Mouse (Mus musculus) embryonic stem cell, embryonic (primary cell): ENCODE measurements at regions not wholly inside any gene's neighbourhood (a gene's known extent, or its start where the extent isn't known, plus 50 kb on each side); places are given as distances from the start of the nearest gene placed in this dataset.

Experiments
- CTCF ChIA-PET, 4 experiments: fragments of 300-600 bp in 2 of 4; fragments of 350-600 bp in 2 of 4; sonication (Branson Sonifier 250); formaldehyde crosslinking; loops; one replicate each; lab custom pipeline; 2022; ENCODE audit warnings: inconsistent platforms in 2 of 4; lab: Charles Lee
- POLR2A ChIA-PET, 4 experiments: fragments of 300-600 bp in 2 of 4; fragments of 350-600 bp in 2 of 4; sonication (Branson Sonifier 250); formaldehyde crosslinking; loops; one replicate each; lab custom pipeline; 2022; ENCODE audit warnings: antibody characterized with exemption in 4 of 4, inconsistent platforms in 1 of 4; lab: Charles Lee

GRCm38 (mm10) chr17:62436044-62436443 lies 445.1 kb downstream of the Efna5 start:
- CTCF ChIA-PET = no interaction called here
- POLR2A ChIA-PET = no interaction called here

GRCm38 (mm10) chr17:62423476-62424385 lies 457.4 kb downstream of the Efna5 start:
- ChIA-PET POLR2A (no interaction called here), CTCF (no interaction called here)

DNA sequence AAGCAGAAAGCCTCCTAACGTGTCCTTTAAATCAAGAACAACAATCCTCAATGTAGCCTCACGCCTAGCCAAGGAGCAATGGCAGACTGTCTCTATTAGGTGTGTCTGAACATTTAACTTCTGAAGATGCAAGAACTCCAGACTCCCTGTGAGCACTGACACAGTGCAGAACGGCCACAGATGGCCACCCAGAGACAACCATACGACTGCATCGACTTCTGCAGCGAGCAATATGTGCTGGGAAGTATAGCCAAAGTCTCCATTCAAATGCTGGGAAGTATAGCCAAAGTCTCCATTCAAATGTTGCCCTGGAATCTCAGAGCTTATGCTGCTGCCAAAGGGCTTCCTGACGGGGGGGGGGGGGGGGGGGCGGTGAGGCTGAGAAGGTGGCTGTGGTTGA lies 463.5 kb downstream of the Efna5 start:
- ChIA-PET POLR2A (interaction anchor here in 1 of 4 experiments (0.6 to 0.7 kb wide), 2 partner anchors 34 to 60 kb away, joined by 4 to 5 read pairs; no protein-coding TSS in a partner anchor), CTCF (no interaction called here)

GRCm38 (mm10) chr17:62415152-62415551 lies 466.0 kb downstream of the Efna5 start:
- CTCF ChIA-PET = no interaction called here
- POLR2A ChIA-PET = no interaction called here

DNA sequence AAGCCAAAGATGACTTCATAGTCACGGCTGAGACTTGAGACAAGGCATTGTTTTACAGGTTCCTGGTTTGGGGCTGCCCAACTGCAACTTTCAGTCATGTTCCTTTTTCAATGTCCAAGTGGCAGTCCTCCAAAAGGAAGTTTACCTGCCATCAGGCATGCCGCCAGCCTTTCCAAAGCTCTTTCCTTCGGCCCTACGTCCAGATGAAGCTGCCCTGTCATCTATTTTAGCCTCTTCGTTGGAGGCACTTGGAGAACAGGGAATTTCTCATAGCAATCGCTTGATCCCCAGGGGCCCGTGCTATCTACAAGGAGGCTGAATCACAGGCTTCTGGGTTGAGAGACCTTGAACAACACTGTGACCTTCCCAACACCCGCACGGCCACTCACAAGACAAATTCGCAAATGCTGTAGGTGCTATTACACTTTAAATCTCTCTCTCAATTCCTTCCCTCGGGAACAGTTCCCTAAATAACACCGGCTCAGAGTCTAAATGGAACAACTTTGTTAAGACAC lies 468.4 kb downstream of the Efna5 start:
- ChIA-PET POLR2A (interaction anchor here in 1 of 4 experiments (1.0 kb wide), 1 partner anchor 20 kb away, joined by 3 read pairs; no protein-coding TSS in a partner anchor), CTCF (no interaction called here)

GRCm38 (mm10) chr17:62403739-62404138 lies 477.4 kb downstream of the Efna5 start:
- ChIA-PET CTCF (no interaction called here), POLR2A (no interaction called here)

DNA sequence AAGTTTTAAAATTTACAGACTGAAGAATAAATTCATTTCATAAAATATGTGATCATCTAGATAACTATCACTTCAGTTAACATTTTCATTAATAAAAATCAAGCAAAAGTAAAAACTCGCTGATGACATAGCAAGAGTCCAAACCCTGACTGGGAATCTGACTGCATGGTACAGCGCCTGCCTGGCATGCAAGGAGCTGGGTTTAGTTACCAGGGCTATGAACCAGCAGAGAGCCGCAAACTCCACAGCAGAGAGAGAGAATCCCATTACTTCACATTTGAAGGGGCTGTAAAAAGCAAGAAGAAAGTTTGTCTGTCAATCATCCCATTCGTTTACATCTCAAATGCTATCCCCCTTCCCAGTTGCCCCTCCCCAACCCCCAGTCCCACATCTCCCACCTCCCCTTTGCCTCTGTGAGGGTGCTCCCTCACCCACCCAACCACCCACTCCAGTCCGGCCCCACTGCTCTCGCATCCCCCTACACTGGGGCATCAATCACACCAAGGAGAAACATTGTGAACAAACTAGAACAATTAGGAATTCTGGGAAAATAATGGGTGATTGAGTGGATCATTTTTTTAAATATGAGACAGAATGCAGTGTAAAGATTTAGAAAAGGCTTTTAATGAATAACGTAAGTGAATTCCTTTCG lies 487.6 kb downstream of the Efna5 start:
- ChIA-PET POLR2A (interaction anchor here in 1 of 4 experiments (0.8 kb wide), 1 partner anchor 19 kb away, joined by 3 read pairs; no protein-coding TSS in a partner anchor), CTCF (no interaction called here)

DNA sequence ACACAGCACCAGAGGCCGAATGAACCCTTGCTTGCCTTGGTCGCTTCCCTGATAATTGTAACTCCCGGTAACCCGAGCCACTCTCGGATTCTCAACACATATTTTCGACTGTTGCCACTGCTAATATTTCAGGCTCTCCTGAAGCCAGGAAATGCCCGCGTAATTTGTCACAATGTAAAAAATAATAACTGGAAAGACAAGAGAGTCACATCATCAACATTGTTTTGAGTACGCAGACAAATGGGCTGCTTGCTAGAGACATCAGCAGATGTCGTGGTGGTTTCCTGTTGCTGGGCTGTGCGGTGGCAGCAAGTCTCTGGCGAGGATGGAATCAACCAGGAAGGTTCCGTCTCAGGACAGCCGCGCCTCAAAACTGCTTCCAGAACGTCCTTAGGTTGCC lies 497.1 kb downstream of the Efna5 start:
- POLR2A ChIA-PET = no interaction called here
- CTCF ChIA-PET = no interaction called here

DNA sequence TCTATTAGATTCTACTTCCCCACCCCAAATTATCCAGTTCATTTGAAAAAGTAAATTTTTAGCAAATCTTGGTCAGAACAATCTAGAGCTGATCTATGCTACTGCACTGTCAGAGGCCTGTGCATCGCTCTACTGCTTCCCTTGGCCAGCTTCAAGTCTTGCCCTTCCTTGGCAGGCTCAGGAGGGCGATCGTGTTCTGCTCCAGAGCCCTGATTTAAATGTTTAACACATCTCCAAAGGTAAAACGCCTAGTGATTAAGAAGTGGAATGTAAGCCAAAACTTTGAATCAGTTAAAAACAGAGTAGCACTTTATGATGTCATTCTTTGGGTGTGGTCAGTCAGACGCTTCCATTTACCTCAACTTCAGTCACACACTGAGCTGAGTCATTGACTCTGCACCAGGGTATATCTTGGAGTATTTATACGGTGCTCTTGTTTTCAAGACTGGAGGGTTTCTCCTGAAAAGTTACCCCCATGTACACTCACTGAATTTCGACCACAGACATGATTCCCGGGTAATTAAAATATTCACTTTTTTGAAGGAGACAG lies 502.2 kb downstream of the Efna5 start:
- POLR2A ChIA-PET = no interaction called here
- CTCF ChIA-PET = interaction anchor here in 2 of 4 experiments (0.6 to 1.2 kb wide), 2 partner anchors 48 to 80 kb away, joined by 3 read pairs; no protein-coding TSS in a partner anchor

DNA sequence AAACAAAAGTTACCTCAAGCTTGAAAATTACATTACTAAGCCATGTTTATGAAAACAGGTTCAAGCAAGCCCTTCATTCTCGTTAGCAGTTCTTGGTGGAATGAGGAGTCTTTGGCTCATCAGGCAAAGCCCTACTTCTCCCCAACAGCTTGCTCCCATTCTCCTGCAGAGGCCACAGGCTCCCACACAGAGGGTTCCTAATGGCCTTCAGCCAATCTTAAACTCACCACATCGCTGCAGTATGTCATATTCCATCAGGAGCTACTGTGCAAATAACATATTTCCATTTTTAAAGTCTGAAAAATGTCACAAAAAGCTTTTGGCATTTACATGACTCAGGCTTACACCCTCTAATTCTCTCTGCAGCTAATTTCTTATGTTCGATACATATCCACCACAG lies 512.0 kb downstream of the Efna5 start:
- ChIA-PET POLR2A (no interaction called here), CTCF (no interaction called here)

- ChIA-PET CTCF (no interaction called here), POLR2A (no interaction called here)
Measured at GRCm38 (mm10) chr17:62367937-62368336, 513.2 kb downstream of the Efna5 start.

GRCm38 (mm10) chr17:62358323-62358722 lies 522.8 kb downstream of the Efna5 start:
- ChIA-PET CTCF (no interaction called here), POLR2A (interaction anchor here in 1 of 4 experiments (0.8 kb wide), 1 partner anchor 414 kb away, joined by 5 read pairs; no protein-coding TSS in a partner anchor)

DNA sequence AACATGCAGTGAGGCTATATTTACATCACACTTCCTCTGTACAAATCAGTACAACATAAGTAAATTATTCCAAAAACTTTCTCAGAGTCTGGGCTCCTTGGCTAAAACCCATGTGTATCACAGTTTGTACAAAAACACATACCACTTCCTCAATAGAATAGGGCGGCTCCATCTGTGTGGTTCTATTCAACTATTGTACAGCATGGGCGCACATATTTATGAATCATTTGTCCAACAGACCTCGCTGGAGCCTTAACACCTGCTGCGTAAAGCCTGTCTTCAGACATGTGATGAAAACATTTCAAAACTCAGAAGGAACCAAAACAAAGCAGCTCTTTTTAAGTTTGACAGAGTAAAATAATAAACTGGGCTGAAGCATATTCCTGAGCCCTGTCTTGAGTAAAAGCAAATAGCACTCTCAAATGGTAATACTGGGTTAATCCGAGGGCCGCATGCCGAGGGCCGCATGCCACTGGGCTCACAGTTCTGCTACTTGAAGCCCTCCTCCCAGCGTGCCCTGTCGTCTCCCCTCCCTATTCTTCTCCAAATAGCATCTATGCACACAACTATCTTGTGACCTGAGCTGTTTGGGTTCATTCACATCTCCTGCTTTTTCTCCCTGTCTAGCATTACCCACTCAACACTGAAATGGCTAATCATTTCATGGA lies 543.1 kb downstream of the Efna5 start:
- CTCF ChIA-PET = no interaction called here
- POLR2A ChIA-PET = no interaction called here

GRCm38 (mm10) chr17:62330226-62330625 lies 550.9 kb downstream of the Efna5 start:
- ChIA-PET POLR2A (no interaction called here), CTCF (no interaction called here)

GRCm38 (mm10) chr17:62326844-62327243 lies 554.3 kb downstream of the Efna5 start:
- CTCF ChIA-PET = no interaction called here
- POLR2A ChIA-PET = no interaction called here

DNA sequence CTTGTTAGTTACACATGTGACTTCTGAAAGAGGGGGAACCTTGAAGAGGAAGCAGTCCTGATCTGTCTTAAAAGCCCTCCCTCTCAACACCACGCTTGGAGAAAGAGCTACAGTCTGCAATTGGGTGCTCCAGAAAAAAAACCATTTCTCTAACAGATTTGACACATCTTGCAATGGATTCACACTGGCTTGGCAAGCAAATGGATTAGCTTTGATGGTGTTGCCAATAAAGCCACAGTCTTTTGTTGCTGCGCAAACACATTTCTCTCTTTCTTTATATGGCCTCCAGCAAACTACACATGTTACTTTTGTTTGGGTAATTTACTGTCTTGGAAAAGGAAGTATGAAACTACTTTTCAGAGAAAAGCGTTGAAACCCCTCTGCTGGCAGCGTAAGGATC lies 562.1 kb downstream of the Efna5 start:
- ChIA-PET CTCF (interaction anchor here in 1 of 4 experiments (1.3 kb wide), 1 partner anchor 565 kb away, joined by 3 read pairs; no protein-coding TSS in a partner anchor), POLR2A (no interaction called here)

DNA sequence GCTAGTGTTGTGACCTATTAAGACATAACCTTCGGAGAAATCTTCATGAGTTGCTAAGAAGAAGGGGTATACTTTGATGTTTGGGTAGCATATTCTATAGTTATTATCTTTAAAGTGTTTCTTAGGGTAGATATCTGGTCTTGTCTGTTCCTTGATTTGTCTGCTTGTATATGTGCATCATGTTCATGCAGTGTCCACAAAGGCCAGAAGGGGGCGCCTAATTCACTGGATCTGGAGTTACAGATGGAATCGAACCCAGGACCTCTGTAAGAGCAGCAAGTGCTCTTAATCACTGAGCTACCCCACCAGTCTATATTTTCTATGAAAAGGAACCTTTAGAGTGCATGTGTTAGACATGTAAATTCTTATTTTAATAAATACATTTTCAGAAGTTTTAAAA lies 571.1 kb downstream of the Efna5 start:
- CTCF ChIA-PET = no interaction called here
- POLR2A ChIA-PET = no interaction called here

GRCm38 (mm10) chr17:62307111-62307510 lies 574.0 kb downstream of the Efna5 start:
- ChIA-PET CTCF (no interaction called here), POLR2A (no interaction called here)

DNA sequence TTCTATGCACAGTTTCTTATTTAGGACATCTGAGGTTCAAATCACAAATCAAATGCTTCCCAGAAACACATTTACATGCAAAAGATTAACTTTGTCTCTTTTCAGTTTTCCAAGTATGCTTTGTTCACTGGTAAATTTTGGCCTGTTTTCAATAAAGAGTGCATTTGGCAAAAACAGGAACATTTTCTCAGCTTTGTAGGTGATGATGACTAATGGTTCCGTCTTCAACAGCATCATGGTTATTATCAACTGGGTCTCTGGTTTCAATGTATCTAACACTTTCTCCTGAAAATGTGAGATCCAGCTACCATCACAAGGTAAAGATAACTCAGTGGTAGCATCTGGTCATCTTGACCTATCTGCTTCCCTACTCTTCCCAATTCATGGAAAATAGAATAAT lies 574.6 kb downstream of the Efna5 start:
- CTCF ChIA-PET = no interaction called here
- POLR2A ChIA-PET = no interaction called here
